Mouse (Mus musculus) erythroblast, embryonic 14.5 days (primary cell): ENCODE results near the gene Foxp1. TPM values are rescaled to one million over a fixed set of nuclear protein-coding genes. Genes with fewer than 3 reads are reported as not detected.

Source experiments
- H3K27me3 ChIP-seq: 2 replicates; pipeline ENCODE4 v1.6.1; 2012; ENCODE audit warnings: inconsistent platforms; ENCODE audit not compliant: control insufficient read depth
- H3K36me3 ChIP-seq: 2 replicates; pipeline ENCODE4 v1.6.1; 2012; ENCODE audit warnings: mild to moderate bottlenecking, inconsistent platforms; ENCODE audit not compliant: control insufficient read depth
- H3K4me1 ChIP-seq: 2 replicates; pipeline ENCODE4 v1.6.1; 2012; ENCODE audit warnings: inconsistent platforms; ENCODE audit not compliant: control insufficient read depth
- H3K4me3 ChIP-seq: replicated peaks from 2 replicates; pipeline ENCODE3; 2012; ENCODE audit warnings: moderate library complexity, mild to moderate bottlenecking, inconsistent platforms
- H3K9me3 ChIP-seq: 2 replicates; pipeline ENCODE4 v1.6.1; 2012; ENCODE audit warnings: low read length, inconsistent platforms, mixed read lengths; ENCODE audit not compliant: control insufficient read depth
- GATA1 ChIP-seq: IDR thresholded peaks from 2 replicates; pipeline ENCODE4 v1.6.1; 2012; ENCODE audit warnings: low read length, inconsistent platforms, mixed read lengths
- TAL1 ChIP-seq: IDR thresholded peaks from 3 replicates; pipeline ENCODE4 v1.6.1; 2012; ENCODE audit warnings: low read length, inconsistent platforms, mixed read lengths
- polyA plus RNA-seq: library from polyadenylated mRNA; stranded (reverse); fragments of >175 nt; gene quantifications from 2 replicates; pipeline ENCODE4 v1.2.3, GENCODE M21; 2012

Gene Foxp1
- polyA plus RNA-seq, 1 experiment: 1.7 TPM

DNA sequence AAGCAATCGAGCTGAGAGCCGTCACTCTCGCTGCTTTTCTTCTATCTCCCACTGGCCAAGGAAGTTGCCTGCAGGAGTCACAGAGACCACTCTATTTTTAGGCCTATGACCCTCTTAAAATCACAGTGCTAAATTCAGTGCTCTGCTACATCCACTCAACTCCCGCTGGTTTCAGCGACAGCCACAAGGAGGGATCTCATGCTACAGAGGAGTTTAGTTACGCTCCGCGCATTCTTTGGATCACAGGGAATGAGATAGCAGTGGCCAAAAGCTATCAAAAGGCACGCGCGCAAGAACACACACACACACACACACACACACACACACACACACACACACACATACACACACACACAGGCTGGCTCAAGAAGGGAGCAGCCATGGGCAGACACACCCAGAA, 321.9 kb downstream of the Foxp1 start:
- TF ChIP-seq GATA1: no peak
- TF ChIP-seq TAL1: no peak
- H3K27me3 ChIP-seq: peaks cover 15% of the 10 kb centered on the region
- no peaks in the 10 kb centered on the region for H3K9me3 ChIP-seq
- no peak overlapping the region for H3K4me3 ChIP-seq
- no peaks in the 10 kb centered on the region for H3K36me3 ChIP-seq
- H3K4me1 ChIP-seq: no peaks in the 10 kb centered on the region

GRCm38 (mm10) chr6:99199277-99199676, 323.2 kb downstream of the Foxp1 start:
- Histone ChIP-seq H3K36me3 (no peaks in the 10 kb centered on the region), H3K4me1 (no peaks in the 10 kb centered on the region), H3K4me3 (no peak overlapping the region), H3K9me3 (no peaks in the 10 kb centered on the region), H3K27me3 (peaks cover 6% of the 10 kb centered on the region)
- TF ChIP-seq TAL1 (no peak), GATA1 (no peak)

DNA sequence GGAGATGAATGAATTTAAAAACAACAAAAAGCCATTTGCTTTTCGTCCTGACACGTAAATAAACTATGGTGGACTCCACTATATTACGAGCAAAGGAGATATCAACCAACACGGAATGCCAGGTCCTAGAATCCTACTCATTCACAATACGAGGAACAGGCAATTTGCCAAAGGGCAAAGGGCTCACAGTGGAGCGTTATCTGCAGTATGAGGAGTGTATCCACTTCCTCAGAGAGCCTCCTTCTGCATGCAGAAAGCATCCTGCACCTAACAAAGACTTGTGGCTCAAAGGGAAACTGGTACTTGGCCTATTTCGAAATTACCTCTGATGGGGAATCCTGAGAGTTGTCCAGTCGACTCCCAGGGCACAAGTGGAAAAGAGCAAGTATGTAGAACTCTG, 328.8 kb downstream of the Foxp1 start:
- Histone ChIP-seq H3K4me3 (no peak overlapping the region), H3K36me3 (no peaks in the 10 kb centered on the region), H3K27me3 (no peaks in the 10 kb centered on the region), H3K9me3 (no peaks in the 10 kb centered on the region), H3K4me1 (no peaks in the 10 kb centered on the region)
- no peak for TF ChIP-seq GATA1
- no peak for TF ChIP-seq TAL1

- Histone ChIP-seq H3K4me3 (no peak overlapping the region), H3K4me1 (no peaks in the 10 kb centered on the region), H3K36me3 (no peaks in the 10 kb centered on the region), H3K9me3 (no peaks in the 10 kb centered on the region), H3K27me3 (no peaks in the 10 kb centered on the region)
- no peak for TF ChIP-seq TAL1
- no peak for TF ChIP-seq GATA1
Observed at GRCm38 (mm10) chr6:99191636-99192137, 330.8 kb downstream of the Foxp1 start.

GRCm38 (mm10) chr6:99191041-99191635, 331.4 kb downstream of the Foxp1 start:
- Histone ChIP-seq H3K36me3 (no peaks in the 10 kb centered on the region), H3K4me1 (no peaks in the 10 kb centered on the region; the same call in 1 of the 2 replicates), H3K4me3 (no peak overlapping the region), H3K9me3 (no peaks in the 10 kb centered on the region), H3K27me3 (no peaks in the 10 kb centered on the region)
- no peak for TF ChIP-seq TAL1
- no peak for TF ChIP-seq GATA1

DNA sequence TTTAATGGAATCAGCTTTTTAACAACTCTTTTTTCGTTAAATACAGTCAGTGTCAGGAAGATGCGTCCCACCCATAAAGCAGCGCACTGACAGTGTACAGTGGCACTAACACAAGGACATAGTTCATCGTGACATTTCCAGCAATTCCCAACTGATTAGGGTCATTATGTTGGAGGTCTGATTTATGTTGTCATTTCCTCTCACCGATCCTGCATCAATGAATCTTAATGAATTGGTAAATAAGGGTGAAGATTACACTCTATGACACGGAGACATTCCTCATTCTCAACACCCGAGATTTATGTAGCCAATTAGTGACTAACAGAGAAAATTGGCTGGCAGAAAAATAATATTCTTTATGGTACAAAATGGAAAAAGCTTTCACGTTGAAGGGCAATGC, 332.6 kb downstream of the Foxp1 start:
- no peaks in the 10 kb centered on the region for H3K27me3 ChIP-seq
- no peaks in the 10 kb centered on the region; the same call in 1 of the 2 replicates for H3K4me1 ChIP-seq
- no peak overlapping the region for H3K4me3 ChIP-seq
- no peaks in the 10 kb centered on the region for H3K9me3 ChIP-seq
- no peak for TF ChIP-seq TAL1
- no peak for TF ChIP-seq GATA1
- no peaks in the 10 kb centered on the region for H3K36me3 ChIP-seq

GRCm38 (mm10) chr6:99188366-99189216, 333.9 kb downstream of the Foxp1 start:
- TF ChIP-seq TAL1: no peak
- no peak for TF ChIP-seq GATA1
- Histone ChIP-seq H3K9me3 (no peaks in the 10 kb centered on the region), H3K4me1 (no peaks in the 10 kb centered on the region; the same call in 1 of the 2 replicates), H3K27me3 (no peaks in the 10 kb centered on the region), H3K4me3 (no peak overlapping the region), H3K36me3 (no peaks in the 10 kb centered on the region)

- Histone ChIP-seq H3K36me3 (no peaks in the 10 kb centered on the region), H3K27me3 (no peaks in the 10 kb centered on the region), H3K4me1 (no peaks in the 10 kb centered on the region; the same call in 1 of the 2 replicates), H3K9me3 (no peaks in the 10 kb centered on the region), H3K4me3 (no peak overlapping the region)
- TF ChIP-seq GATA1: no peak
Observed at GRCm38 (mm10) chr6:99187914-99188313, 334.6 kb downstream of the Foxp1 start.

DNA sequence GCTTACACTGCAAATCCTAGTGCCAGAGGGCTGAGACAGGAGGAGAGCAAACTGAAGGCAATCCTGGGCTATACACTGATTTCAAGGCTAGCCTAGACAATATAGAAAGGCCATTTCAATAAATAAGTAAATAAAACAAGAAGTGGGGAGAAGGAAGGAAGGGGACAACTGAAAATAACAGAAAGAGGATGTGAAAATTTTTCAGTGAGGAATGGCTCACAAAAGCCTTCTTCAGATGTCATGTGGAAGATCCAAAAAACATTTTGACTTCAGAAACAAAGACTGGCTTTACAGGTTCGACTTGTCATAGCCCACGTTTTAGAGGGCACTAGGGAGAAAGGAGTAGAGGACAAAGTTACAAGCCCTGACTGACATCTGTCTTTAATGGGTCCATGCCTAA, 335.1 kb downstream of the Foxp1 start:
- H3K27me3 ChIP-seq: no peaks in the 10 kb centered on the region
- no peak overlapping the region for H3K4me3 ChIP-seq
- no peaks in the 10 kb centered on the region; the same call in 1 of the 2 replicates for H3K4me1 ChIP-seq
- H3K9me3 ChIP-seq: no peaks in the 10 kb centered on the region
- TF ChIP-seq TAL1 (no peak), GATA1 (no peak)
- no peaks in the 10 kb centered on the region for H3K36me3 ChIP-seq
